Mouse (Mus musculus): ENCODE measurements around the gene Ascc2. TPM values are rescaled to one million over a fixed set of nuclear protein-coding genes. Genes with fewer than 3 reads are reported as not detected.
"Not testable (repeated sequence)": the region's sequence is repeated elsewhere in the genome, so short reads cannot be mapped to it uniquely, and the experiment has no call there.

The Ascc2 gene
- total RNA-seq, 2 experiments from 2014 or later: 20.7 to 44.7 TPM

- ATAC-seq (replicated peaks; ENCODE audit: low FRiP score, low TSS enrichment, poor library complexity, severe bottlenecking): no peak
Observed at GRCm38 (mm10) chr11:4705178-4705577, 67.6 kb downstream of the Ascc2 start.

GRCm38 (mm10) chr11:4710188-4710587, 72.6 kb downstream of the Ascc2 start:
- not testable (repeated sequence) for ATAC-seq (replicated peaks; ENCODE audit: low FRiP score, low TSS enrichment, poor library complexity, severe bottlenecking)

GRCm38 (mm10) chr11:4712822-4713221, 75.3 kb downstream of the Ascc2 start:
- no peak for ATAC-seq (replicated peaks; ENCODE audit: low FRiP score, low TSS enrichment, poor library complexity, severe bottlenecking)

- no peak for ATAC-seq (replicated peaks; ENCODE audit: low FRiP score, low TSS enrichment, poor library complexity, severe bottlenecking)
Observed at GRCm38 (mm10) chr11:4714727-4715126, 77.2 kb downstream of the Ascc2 start.

- ATAC-seq (replicated peaks; ENCODE audit: low FRiP score, low TSS enrichment, poor library complexity, severe bottlenecking): no peak
Observed at GRCm38 (mm10) chr11:4715596-4715995, 78.0 kb downstream of the Ascc2 start.

- ATAC-seq (replicated peaks; ENCODE audit: low FRiP score, low TSS enrichment, poor library complexity, severe bottlenecking): no peak
Observed at GRCm38 (mm10) chr11:4716530-4717236, 79.1 kb downstream of the Ascc2 start.

GRCm38 (mm10) chr11:4718548-4718947, 81.0 kb downstream of the Ascc2 start:
- ATAC-seq (replicated peaks; ENCODE audit: low FRiP score, low TSS enrichment, poor library complexity, severe bottlenecking): no peak

GRCm38 (mm10) chr11:4719961-4720360, 82.4 kb downstream of the Ascc2 start:
- ATAC-seq (replicated peaks; ENCODE audit: low FRiP score, low TSS enrichment, poor library complexity, severe bottlenecking): no peak

DNA sequence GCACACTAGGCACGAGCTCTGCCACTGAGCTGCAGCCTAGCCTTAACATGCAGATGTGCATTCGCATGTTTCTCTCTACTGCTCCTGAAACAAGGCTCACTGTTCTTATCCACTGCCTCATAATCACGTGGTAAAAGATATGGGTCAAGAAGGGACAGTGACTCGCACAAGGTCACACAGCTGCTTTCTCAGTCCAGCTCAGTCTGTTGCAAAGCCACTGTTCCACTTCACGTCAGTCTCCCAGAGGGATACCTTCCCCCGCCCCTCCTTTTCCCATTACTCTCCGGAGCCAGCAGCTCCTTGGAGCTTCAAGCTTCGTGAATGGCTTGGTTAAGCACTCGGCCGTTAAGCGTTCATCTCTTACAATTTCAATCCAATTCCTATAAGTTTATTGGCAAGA, 82.8 kb downstream of the Ascc2 start:
- no peak for ATAC-seq (replicated peaks; ENCODE audit: low FRiP score, low TSS enrichment, poor library complexity, severe bottlenecking)

- ATAC-seq (replicated peaks; ENCODE audit: low FRiP score, low TSS enrichment, poor library complexity, severe bottlenecking): no peak
Observed at GRCm38 (mm10) chr11:4720900-4721580, 83.5 kb downstream of the Ascc2 start.

DNA sequence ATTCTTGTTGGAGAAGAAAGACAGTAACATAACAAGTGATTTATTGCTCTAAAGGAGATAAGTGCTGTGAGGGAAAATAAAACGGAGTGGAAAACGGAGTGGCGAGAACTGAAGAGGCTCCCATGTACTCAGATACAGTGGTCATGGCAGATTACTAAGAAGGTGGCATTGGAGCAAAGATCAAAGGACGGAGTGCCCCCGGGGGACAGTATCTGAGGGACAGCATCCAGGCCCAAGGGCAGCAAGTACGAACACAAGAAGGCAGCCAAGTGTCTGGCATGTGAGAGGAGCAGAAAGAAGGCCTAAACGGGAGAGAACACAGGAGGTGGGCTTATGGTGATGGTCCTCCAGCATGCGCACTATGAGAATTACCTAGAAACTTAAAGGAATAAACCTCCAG, 84.2 kb downstream of the Ascc2 start:
- no peak for ATAC-seq (replicated peaks; ENCODE audit: low FRiP score, low TSS enrichment, poor library complexity, severe bottlenecking)

GRCm38 (mm10) chr11:4729603-4730002, 92.1 kb downstream of the Ascc2 start:
- ATAC-seq (replicated peaks; ENCODE audit: low FRiP score, low TSS enrichment, poor library complexity, severe bottlenecking): peak; percentile 75

- no peak for ATAC-seq (replicated peaks; ENCODE audit: low FRiP score, low TSS enrichment, poor library complexity, severe bottlenecking)
Observed at GRCm38 (mm10) chr11:4730096-4730495, 92.5 kb downstream of the Ascc2 start.

- ATAC-seq (replicated peaks; ENCODE audit: low FRiP score, low TSS enrichment, poor library complexity, severe bottlenecking): no peak
Observed at GRCm38 (mm10) chr11:4730913-4731312, 93.4 kb downstream of the Ascc2 start.

- ATAC-seq (replicated peaks; ENCODE audit: low FRiP score, low TSS enrichment, poor library complexity, severe bottlenecking): no peak
Observed at GRCm38 (mm10) chr11:4731781-4732180, 94.2 kb downstream of the Ascc2 start.

DNA sequence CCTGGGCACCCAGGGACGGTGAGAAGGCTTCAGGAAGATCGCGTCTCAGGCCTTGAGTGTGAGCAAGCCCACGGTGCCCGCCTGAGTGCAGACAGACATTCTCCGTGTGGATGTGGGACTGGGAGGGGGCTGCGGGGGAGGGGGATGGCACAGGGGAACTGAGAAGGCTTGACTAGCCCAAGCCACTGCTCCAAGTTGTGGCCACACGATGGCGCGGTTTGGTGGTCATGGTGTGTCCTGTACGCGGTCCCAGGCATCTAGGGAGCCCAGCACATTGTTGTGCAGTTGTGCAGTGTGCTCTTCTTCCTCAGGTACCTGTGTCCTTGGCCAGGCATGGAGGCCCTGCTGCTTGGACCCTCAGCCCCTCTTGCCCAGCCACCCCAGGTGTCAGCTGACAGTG, 96.6 kb downstream of the Ascc2 start:
- no peak for ATAC-seq (replicated peaks; ENCODE audit: low FRiP score, low TSS enrichment, poor library complexity, severe bottlenecking)

Other genes starting within 250 kb of the Ascc2 start
- gene Hormad2, start 196.6 kb upstream of the Ascc2 start, total RNA-seq (2014; fragmentation: Nextera tagmentation): not detected in 2 replicates
- gene Hormad2, start 196.6 kb upstream of the Ascc2 start, total RNA-seq (2017): 0.42 and 0.66 TPM in 2 replicates
- gene Mtmr3, start 42.9 kb upstream of the Ascc2 start, total RNA-seq (2014; fragmentation: Nextera tagmentation): 34.7 and 43.1 TPM in 2 replicates
- gene Mtmr3, start 42.9 kb upstream of the Ascc2 start, total RNA-seq (2017): 29.1 and 41.1 TPM in 2 replicates
- gene Gm11032, start 17.7 kb upstream of the Ascc2 start, total RNA-seq (2014; fragmentation: Nextera tagmentation): not detected in 2 replicates
- not detected in 2 replicates for gene Gm11032, start 17.7 kb upstream of the Ascc2 start, total RNA-seq (2017)
- gene Uqcr10, start 66.6 kb downstream of the Ascc2 start, total RNA-seq (2014; fragmentation: Nextera tagmentation): 465 and 535 TPM in 2 replicates
- 83.7 and 121 TPM in 2 replicates for gene Uqcr10, start 66.6 kb downstream of the Ascc2 start, total RNA-seq (2017)
- gene Zmat5, start 66.9 kb downstream of the Ascc2 start, total RNA-seq (2014; fragmentation: Nextera tagmentation): 24.5 and 37.3 TPM in 2 replicates
- 3.4 and 8.1 TPM in 2 replicates for gene Zmat5, start 66.9 kb downstream of the Ascc2 start, total RNA-seq (2017)
- not detected in 2 replicates for gene Cabp7, start 109.0 kb downstream of the Ascc2 start, total RNA-seq (2014; fragmentation: Nextera tagmentation)
- 0.27 TPM in 1 of 2 replicates, not detected in the other for gene Cabp7, start 109.0 kb downstream of the Ascc2 start, total RNA-seq (2017)
- gene Nf2, start 211.8 kb downstream of the Ascc2 start, total RNA-seq (2014; fragmentation: Nextera tagmentation): 39.0 and 45.3 TPM in 2 replicates
- gene Nf2, start 211.8 kb downstream of the Ascc2 start, total RNA-seq (2017): 68.1 and 86.7 TPM in 2 replicates
- 12.1 and 17.8 TPM in 2 replicates for gene Nipsnap1, start 236.2 kb downstream of the Ascc2 start, total RNA-seq (2014; fragmentation: Nextera tagmentation)
- gene Nipsnap1, start 236.2 kb downstream of the Ascc2 start, total RNA-seq (2017): 11.6 and 13.7 TPM in 2 replicates